Mouse (Mus musculus) midbrain, embryonic 14.5 days (tissue): Measurements from ENCODE around the gene Arl6ip1. TPM values are rescaled to one million over a fixed set of nuclear protein-coding genes. Genes with fewer than 3 reads are reported as not detected.

Source experiments
- ATAC-seq: fragments of 200-750 bp; cut with Nextera tagmentation; 2 replicates; pipeline ENCODE4 v1.8.0; 2017; ENCODE audit warnings: moderate number of reproducible peaks, moderate library complexity; ENCODE audit not compliant: low FRiP score, low TSS enrichment
- DNase-seq: peaks from one replicate; pipeline ENCODE4 v3.0.0-alpha.2; 2015
- H3K27ac ChIP-seq: fragments of 300-500 bp; sonication (generic); replicated peaks from 2 replicates; pipeline ENCODE4 v1.5.1; 2014; ENCODE audit warnings: mild to moderate bottlenecking, low read depth, low read length, moderate library complexity
- H3K27me3 ChIP-seq: fragments of 300-500 bp; sonication (generic); 2 replicates; pipeline ENCODE4 v1.6.1; 2014; ENCODE audit warnings: low read length, control low read depth, mixed read lengths; ENCODE audit not compliant: control insufficient read depth, insufficient read depth
- H3K36me3 ChIP-seq: fragments of 300-500 bp; sonication (generic); 2 replicates; pipeline ENCODE4 v1.6.1; 2014; ENCODE audit warnings: low read length, control low read depth; ENCODE audit not compliant: control insufficient read depth, insufficient read depth
- H3K4me1 ChIP-seq: fragments of 300-500 bp; sonication (generic); 2 replicates; pipeline ENCODE4 v1.6.1; 2014; ENCODE audit warnings: mild to moderate bottlenecking, antibody characterized with exemption, low read length, control low read depth; ENCODE audit not compliant: control insufficient read depth, insufficient read depth
- H3K4me2 ChIP-seq: fragments of 300-500 bp; sonication (generic); 2 replicates; pipeline ENCODE4 v1.6.1; 2014; ENCODE audit warnings: mild to moderate bottlenecking, low read length, moderate library complexity
- H3K4me3 ChIP-seq: fragments of 300-500 bp; sonication (generic); replicated peaks from 2 replicates; pipeline ENCODE4 v1.5.1; 2014; ENCODE audit warnings: low read depth, low read length
- H3K9ac ChIP-seq: fragments of 300-500 bp; sonication (generic); replicated peaks from 2 replicates; pipeline ENCODE4 v1.6.1; 2014; ENCODE audit warnings: mild to moderate bottlenecking, low read length, moderate library complexity
- H3K9me3 ChIP-seq: fragments of 300-500 bp; sonication (generic); 2 replicates; pipeline ENCODE4 v1.6.1; 2016; ENCODE audit warnings: low read length, control low read depth, mixed read lengths; ENCODE audit not compliant: control insufficient read depth
- WGBS: fragments of 180-500 bp; shearing (Covaris S2); extraction: QIAGEN DNeasy Blood & Tissue Kit; methylation state at CpG from one replicate; pipeline ENCODE4 v1.1.7; 2014; 5-methylcytosine and 5-hydroxymethylcytosine counted together
- polyA plus RNA-seq: library from polyadenylated mRNA; unstranded; fragments of >200 nt; fragmentation: Nextera tagmentation; extraction: Ambion mirVana; gene quantifications from 2 replicates; pipeline ENCODE4 v1.2.1, GENCODE M21; 2014

The Arl6ip1 gene
- polyA plus RNA-seq, 1 experiment from 2014 or later: 417 TPM

DNA sequence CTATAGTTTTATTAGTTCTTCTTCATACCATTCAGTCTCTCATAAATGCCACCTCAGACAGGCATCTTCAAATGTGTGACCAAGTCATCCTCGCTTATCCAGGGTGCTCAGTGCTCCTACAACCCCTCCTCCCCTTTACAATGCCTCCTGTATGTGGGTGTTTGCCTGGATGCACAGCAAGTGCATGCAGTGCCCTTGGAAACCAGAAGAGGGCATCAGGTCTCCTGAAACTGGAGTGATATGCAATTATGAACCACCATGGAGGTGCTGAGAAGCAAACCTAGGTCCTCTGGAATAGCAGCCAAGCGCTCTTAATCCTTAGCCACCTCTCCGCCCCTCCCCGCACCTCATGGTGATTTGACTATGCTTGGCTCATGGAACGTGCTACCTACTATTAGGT, 50.4 kb downstream of the Arl6ip1 start:
- H3K27ac ChIP-seq: no peak overlapping the region
- H3K4me1 ChIP-seq: no peaks in the 10 kb centered on the region
- no peak for DNase-seq
- ATAC-seq: no peak
- H3K36me3 ChIP-seq: no peaks in the 10 kb centered on the region
- no peak overlapping the region for H3K4me3 ChIP-seq
- 92% methylated on average over 5 of the region's 5 CpGs for WGBS
- no peaks in the 10 kb centered on the region for H3K27me3 ChIP-seq
- H3K4me2 ChIP-seq: no peak overlapping the region
- no peak overlapping the region for H3K9ac ChIP-seq
- H3K9me3 ChIP-seq: no peaks in the 10 kb centered on the region

Other genes with a start within 250 kb of the Arl6ip1 start
- gene Rps15a, start 13.5 kb downstream of the Arl6ip1 start, polyA plus RNA-seq: 492 and 536 TPM in 2 replicates
- gene Smg1, start 114.0 kb upstream of the Arl6ip1 start, polyA plus RNA-seq: 31.7 and 38.4 TPM in 2 replicates